Comparison of ENCODE assay signal across 8 mouse cellular contexts in genomic region chr11:75966401-75967372, GRCm38 (mm10). TPM values are rescaled to one million over a fixed set of nuclear protein-coding genes. Genes with fewer than 3 reads are reported as not detected.
DNase-seq lines count a peak whose midpoint lies in the region; ATAC-seq and TF ChIP-seq lines count a peak whose summit lies in the region.

No protein-coding gene starts in this region.

- no peak for TF ChIP-seq POLR2A in ES-Bruce4 (IDR thresholded peaks at IDR 0.05; ENCODE audit: insufficient read depth, low read length)

- peak; percentile 66; the same call in 1 of the 2 replicates for ATAC-seq in cerebellum, adult (ENCODE audit: insufficient number of reproducible peaks, low FRiP score, low TSS enrichment)
- peak; percentile 62 for ATAC-seq in forebrain, embryonic 13.5 days
- peak; percentile 90 for ATAC-seq in heart, postnatal 0 days (ENCODE audit: insufficient read depth, low read depth)
- ATAC-seq in lung, embryonic 14.5 days (ENCODE audit: insufficient read depth), result peak; percentile 79
- peak; percentile 81 for ATAC-seq in neutrophil, adult 5-6 weeks (ENCODE audit: extremely low read depth, insufficient number of reproducible peaks, low FRiP score, poor library complexity, severe bottlenecking)

- H3K27me3 ChIP-seq in ES-Bruce4 (ENCODE audit: control insufficient read depth, insufficient read depth, low read length, poor library complexity, severe bottlenecking), result no peaks in the 10 kb centered on the region
- peaks cover 10% of the 10 kb centered on the region for H3K27me3 ChIP-seq in forebrain, embryonic 13.5 days
- peaks cover 11% of the 10 kb centered on the region for H3K27me3 ChIP-seq in heart, postnatal 0 days (ENCODE audit: control insufficient read depth, insufficient read depth, low read length)
- H3K27me3 ChIP-seq in lung, embryonic 14.5 days (ENCODE audit: insufficient read depth, low read length), result peaks cover 14% of the 10 kb centered on the region

- no peak for TF ChIP-seq EP300 in ES-Bruce4 (IDR thresholded peaks at IDR 0.05; ENCODE audit: insufficient read depth, low read depth, low read length)
- no peak for TF ChIP-seq EP300 in heart, postnatal 0 days (IDR thresholded peaks at IDR 0.05; ENCODE audit: low read depth)

- H3K9me3 ChIP-seq in ES-Bruce4 (replicated peaks; ENCODE audit: control insufficient read depth, insufficient read depth, low read length, poor library complexity, severe bottlenecking), result no peaks in the 10 kb centered on the region
- no peaks in the 10 kb centered on the region for H3K9me3 ChIP-seq in forebrain, embryonic 13.5 days (replicated peaks)
- no peaks in the 10 kb centered on the region for H3K9me3 ChIP-seq in heart, postnatal 0 days (replicated peaks; ENCODE audit: control insufficient read depth, low read length)
- H3K9me3 ChIP-seq in lung, embryonic 14.5 days (ENCODE audit: low read depth, low read length), result no peaks in the 10 kb centered on the region

- under 1% methylated on average over 89 of the region's 90 CpGs for WGBS in forebrain, embryonic 13.5 days
- WGBS in heart, postnatal 0 days, result under 1% methylated on average over 75 of the region's 90 CpGs
- under 1% methylated on average over 89 of the region's 90 CpGs for WGBS in lung, embryonic 14.5 days

- H3K27ac ChIP-seq in ES-Bruce4 (ENCODE audit: insufficient read depth, low read length), result no peak overlapping the region
- no peak overlapping the region for H3K27ac ChIP-seq in forebrain, embryonic 13.5 days
- peak overlapping the region; percentile 69 for H3K27ac ChIP-seq in heart, postnatal 0 days (ENCODE audit: low read depth)
- H3K27ac ChIP-seq in lung, embryonic 14.5 days (ENCODE audit: low read depth), result peak overlapping the region; percentile 58

- peak; percentile 47 for TF ChIP-seq CTCF in ES-Bruce4 (IDR thresholded peaks at IDR 0.05; ENCODE audit: low read depth, low read length)
- TF ChIP-seq CTCF in heart, postnatal 0 days (IDR thresholded peaks at IDR 0.05; ENCODE audit: low read depth), result peak; percentile 69
- peak; percentile 56 for TF ChIP-seq CTCF in lung, embryonic 14.5 days (IDR thresholded peaks at IDR 0.05; ENCODE audit: low read depth)

- no peaks in the 10 kb centered on the region for H3K36me3 ChIP-seq in ES-Bruce4 (ENCODE audit: control insufficient read depth, insufficient read depth, low read length, poor library complexity, severe bottlenecking)
- no peaks in the 10 kb centered on the region for H3K36me3 ChIP-seq in forebrain, embryonic 13.5 days (ENCODE audit: poor library complexity, severe bottlenecking)
- H3K36me3 ChIP-seq in heart, postnatal 0 days (replicated peaks; ENCODE audit: control insufficient read depth, insufficient read depth, low read length), result no peaks in the 10 kb centered on the region
- no peaks in the 10 kb centered on the region for H3K36me3 ChIP-seq in lung, embryonic 14.5 days (ENCODE audit: insufficient read depth)

- H3K9ac ChIP-seq in ES-Bruce4 (ENCODE audit: low read depth, poor library complexity, severe bottlenecking), result peak overlapping the region; percentile 83
- H3K9ac ChIP-seq in forebrain, embryonic 13.5 days, result peak overlapping the region; percentile 67
- H3K9ac ChIP-seq in heart, postnatal 0 days (replicated peaks; ENCODE audit: low read depth, low read length), result peak overlapping the region; percentile 76
- H3K9ac ChIP-seq in lung, embryonic 14.5 days, result peak overlapping the region; percentile 47

- DNase-seq in heart, postnatal 0 days (ENCODE audit: low spot score), result peak; percentile 60
- peak; percentile 88 to 95 for DNase-seq in kidney, postnatal 36 days
- DNase-seq in lung, embryonic 14.5 days, result peak; percentile 77
- DNase-seq in thymus, adult 18-20 months, result peak; percentile 69 to 74

- no peaks in the 10 kb centered on the region for H3K4me1 ChIP-seq in ES-Bruce4 (ENCODE audit: control insufficient read depth, insufficient read depth, low read length)
- H3K4me1 ChIP-seq in forebrain, embryonic 13.5 days, result peaks cover 50% of the 10 kb centered on the region
- H3K4me1 ChIP-seq in heart, postnatal 0 days (ENCODE audit: control insufficient read depth, insufficient read depth), result 0 out of 2 replicates have a peak, but pooled peaks cover 5% of the 10 kb centered on the region
- H3K4me1 ChIP-seq in lung, embryonic 14.5 days (ENCODE audit: insufficient read depth), result no peaks in the 10 kb centered on the region

- peak overlapping the region; percentile 97 for H3K4me2 ChIP-seq in forebrain, embryonic 13.5 days
- H3K4me2 ChIP-seq in heart, postnatal 0 days (ENCODE audit: low read depth, low read length), result peak overlapping the region; percentile 95
- peak overlapping the region; percentile 82 for H3K4me2 ChIP-seq in lung, embryonic 14.5 days

- H3K4me3 ChIP-seq in ES-Bruce4 (ENCODE audit: low read depth, low read length), result peak overlapping the region; percentile 87
- peak overlapping the region; percentile 61 for H3K4me3 ChIP-seq in forebrain, embryonic 13.5 days
- peak overlapping the region; percentile 75 for H3K4me3 ChIP-seq in heart, postnatal 0 days (ENCODE audit: low read depth, low read length)
- peak overlapping the region; percentile 49 for H3K4me3 ChIP-seq in lung, embryonic 14.5 days (ENCODE audit: low read depth, low read length)

RNA-seq across cellular contexts. Expression of gene Rph3al, which starts 28.5 kb away (rescaled TPM):
- 2.3 and 3.7 TPM in 2 replicates for polyA plus RNA-seq in ES-Bruce4 (2011; ENCODE audit: insufficient read depth, insufficient read length, low read depth, missing spikeins)
- 1.1 and 1.3 TPM in 2 replicates for polyA plus RNA-seq in forebrain, embryonic 13.5 days (2015; fragmentation: Nextera tagmentation; extraction: Ambion mirVana)
- total RNA-seq in heart, postnatal 0 days (2014; rRNA removed; ENCODE audit: low replicate concordance), result 15.6 and 28.7 TPM in 2 replicates
- polyA plus RNA-seq in heart, postnatal 0 days (2015; fragmentation: Nextera tagmentation; extraction: Ambion mirVana), result 15.0 and 15.5 TPM in 2 replicates
- 5.3 and 6.7 TPM in 2 replicates for polyA plus RNA-seq in lung, embryonic 14.5 days (2014; fragmentation: Nextera tagmentation; extraction: Ambion mirVana)
- 6.6 and 7.9 TPM in 2 replicates for total RNA-seq in neutrophil, adult 5-6 weeks (2017)

RNA-seq across cellular contexts. Expression of gene 1700016K19Rik, which starts 33.0 kb away (rescaled TPM):
- not detected in 2 replicates for polyA plus RNA-seq in ES-Bruce4 (2011; ENCODE audit: insufficient read depth, insufficient read length, low read depth, missing spikeins)
- polyA plus RNA-seq in forebrain, embryonic 13.5 days (2015; fragmentation: Nextera tagmentation; extraction: Ambion mirVana), result 1.5 and 1.9 TPM in 2 replicates
- not detected in 2 replicates for total RNA-seq in heart, postnatal 0 days (2014; rRNA removed; ENCODE audit: low replicate concordance)
- 0.47 TPM in 1 of 2 replicates, not detected in the other for polyA plus RNA-seq in heart, postnatal 0 days (2015; fragmentation: Nextera tagmentation; extraction: Ambion mirVana)
- polyA plus RNA-seq in lung, embryonic 14.5 days (2014; fragmentation: Nextera tagmentation; extraction: Ambion mirVana), result 1.6 and 2.2 TPM in 2 replicates
- total RNA-seq in neutrophil, adult 5-6 weeks (2017), result not detected in 2 replicates

Comparison
In these comparisons a context has a peak if more than half of its experiments do, and no peak if none do; other contexts are left out.
1. H3K27ac ChIP-seq: peak in heart, postnatal 0 days (single experiment) and lung, embryonic 14.5 days (single experiment); none in ES-Bruce4 (single experiment) and forebrain, embryonic 13.5 days (single experiment).
2. Peak in every context shown above with its lines, with median percentiles within 50 percentile points of each other: H3K4me3 ChIP-seq, H3K9ac ChIP-seq, CTCF ChIP-seq, ATAC-seq, H3K4me2 ChIP-seq and DNase-seq.